Mouse (Mus musculus) lung, adult 2 months (tissue): ENCODE results near the gene Poc5. TPM values are rescaled to one million over a fixed set of nuclear protein-coding genes. Genes with fewer than 3 reads are reported as not detected.

Experiments used
- DNase-seq: peaks from one replicate; pipeline ENCODE4 v3.0.0; 2022
- H3K4me1 ChIP-seq: fragments of 200-500 bp; 2 replicates; pipeline ENCODE4 v1.6.1; 2011; ENCODE audit warnings: low read length; ENCODE audit not compliant: control insufficient read depth, insufficient read depth
- H3K4me3 ChIP-seq: fragments of 200-500 bp; replicated peaks from 2 replicates; pipeline ENCODE3; 2011; ENCODE audit warnings: low read depth, mild to moderate bottlenecking, control low read depth, low read length; ENCODE audit errors: extremely low read depth
- CTCF ChIP-seq: fragments of 200-500 bp; IDR thresholded peaks from 2 replicates; pipeline ENCODE4 v1.5.1; 2011; ENCODE audit warnings: mild to moderate bottlenecking, low read length, control low read depth; ENCODE audit not compliant: insufficient read depth
- POLR2A ChIP-seq: fragments of 200-500 bp; IDR thresholded peaks from 2 replicates; pipeline ENCODE4 v1.6.1; 2011; ENCODE audit warnings: low read depth, mild to moderate bottlenecking, control low read depth, low read length, borderline replicate concordance; ENCODE audit errors: extremely low read depth
- WGBS: fragments of 180-500 bp; shearing (Covaris S2); methylation state at CpG from one replicate; pipeline ENCODE4 v1.1.7; 2018; 5-methylcytosine and 5-hydroxymethylcytosine counted together
- polyA plus RNA-seq: library from polyadenylated mRNA; depleted of rRNA; stranded (reverse); fragments of >200 nt; gene quantifications from 2 replicates; pipeline ENCODE4 v1.2.3, GENCODE M21; 2012

The Poc5 gene
- polyA plus RNA-seq, 1 experiment: 10.5 TPM

- H3K4me1 ChIP-seq: no peaks in the 10 kb centered on the region
- no peak for TF ChIP-seq CTCF
- no peak for TF ChIP-seq POLR2A
- DNase-seq: no peak
- whole genome bisulfite sequencing: 66% methylated on average over 3 of the region's 3 CpGs
- no peak overlapping the region for H3K4me3 ChIP-seq
Measured at GRCm38 (mm10) chr13:96426044-96426443, 38.0 kb downstream of the Poc5 start.

GRCm38 (mm10) chr13:96428531-96428930 is 40.4 kb downstream of the Poc5 start:
- Histone ChIP-seq H3K4me1 (peaks cover 11% of the 10 kb centered on the region), H3K4me3 (no peak overlapping the region)
- WGBS: 64% methylated on average over 5 of the region's 5 CpGs
- DNase-seq: no peak
- no peak for TF ChIP-seq POLR2A

- WGBS: 34% methylated on average over 12 of the region's 12 CpGs
- TF ChIP-seq POLR2A: no peak
- TF ChIP-seq CTCF: peak; percentile 93
- DNase-seq: peak; percentile 86
- Histone ChIP-seq H3K4me1 (peaks cover 24% of the 10 kb centered on the region), H3K4me3 (no peak overlapping the region)
Measured at GRCm38 (mm10) chr13:96431595-96432156, 43.6 kb downstream of the Poc5 start.

GRCm38 (mm10) chr13:96432376-96432811 is 44.3 kb downstream of the Poc5 start:
- DNase-seq: no peak
- no peak overlapping the region for H3K4me3 ChIP-seq
- no peak for TF ChIP-seq CTCF
- TF ChIP-seq POLR2A: no peak
- peaks cover 24% of the 10 kb centered on the region for H3K4me1 ChIP-seq
- 59% methylated on average over 3 of the region's 3 CpGs for WGBS

- Histone ChIP-seq H3K4me1 (peaks cover 24% of the 10 kb centered on the region), H3K4me3 (no peak overlapping the region)
- TF ChIP-seq POLR2A (no peak), CTCF (no peak)
- 66% methylated on average over 6 of the region's 6 CpGs for WGBS
- DNase-seq: no peak
Measured at GRCm38 (mm10) chr13:96433041-96433440, 44.9 kb downstream of the Poc5 start.

GRCm38 (mm10) chr13:96433648-96434190 is 45.6 kb downstream of the Poc5 start:
- 23% methylated on average over 11 of the region's 11 CpGs for WGBS
- DNase-seq: no peak
- TF ChIP-seq POLR2A: no peak
- no peak for TF ChIP-seq CTCF
- Histone ChIP-seq H3K4me1 (peaks cover 24% of the 10 kb centered on the region), H3K4me3 (no peak overlapping the region)

GRCm38 (mm10) chr13:96434899-96435331 is 46.8 kb downstream of the Poc5 start:
- WGBS: 19% methylated on average over 5 of the region's 5 CpGs
- Histone ChIP-seq H3K4me1 (peaks cover 24% of the 10 kb centered on the region), H3K4me3 (no peak overlapping the region)
- no peak for DNase-seq
- TF ChIP-seq POLR2A (no peak), CTCF (no peak)

- no peak for DNase-seq
- TF ChIP-seq CTCF (no peak), POLR2A (no peak)
- H3K4me1 ChIP-seq: peaks cover 24% of the 10 kb centered on the region
- WGBS: 31% methylated on average over 13 of the region's 13 CpGs
- no peak overlapping the region for H3K4me3 ChIP-seq
Measured at GRCm38 (mm10) chr13:96435793-96436192, 47.7 kb downstream of the Poc5 start.

GRCm38 (mm10) chr13:96436921-96437320 is 48.8 kb downstream of the Poc5 start:
- TF ChIP-seq POLR2A: no peak
- TF ChIP-seq CTCF: no peak
- WGBS: 67% methylated on average over 1 of the region's 1 CpGs
- Histone ChIP-seq H3K4me3 (no peak overlapping the region), H3K4me1 (peaks cover 24% of the 10 kb centered on the region)
- DNase-seq: no peak

- no peak overlapping the region for H3K4me3 ChIP-seq
- TF ChIP-seq CTCF (no peak), POLR2A (no peak)
- no peaks in the 10 kb centered on the region for H3K4me1 ChIP-seq
- WGBS: 90% methylated on average over 4 of the region's 4 CpGs
- no peak for DNase-seq
Measured at GRCm38 (mm10) chr13:96440436-96440835, 52.3 kb downstream of the Poc5 start.

GRCm38 (mm10) chr13:96450205-96450856 is 62.2 kb downstream of the Poc5 start:
- H3K4me1 ChIP-seq: no peaks in the 10 kb centered on the region
- TF ChIP-seq POLR2A: no peak
- TF ChIP-seq CTCF: no peak
- WGBS: 80% methylated on average over 11 of the region's 11 CpGs
- no peak for DNase-seq
- no peak overlapping the region for H3K4me3 ChIP-seq
